Mouse (Mus musculus): ENCODE measurements around the gene Smg1. TPM values are rescaled to one million over a fixed set of nuclear protein-coding genes. Genes with fewer than 3 reads are reported as not detected.

Smg1 gene
- total RNA-seq (2014; fragmentation: Nextera tagmentation) (61.5 and 75.3 TPM in 2 replicates), total RNA-seq (2017) (34.4 and 52.1 TPM in 2 replicates)

DNA sequence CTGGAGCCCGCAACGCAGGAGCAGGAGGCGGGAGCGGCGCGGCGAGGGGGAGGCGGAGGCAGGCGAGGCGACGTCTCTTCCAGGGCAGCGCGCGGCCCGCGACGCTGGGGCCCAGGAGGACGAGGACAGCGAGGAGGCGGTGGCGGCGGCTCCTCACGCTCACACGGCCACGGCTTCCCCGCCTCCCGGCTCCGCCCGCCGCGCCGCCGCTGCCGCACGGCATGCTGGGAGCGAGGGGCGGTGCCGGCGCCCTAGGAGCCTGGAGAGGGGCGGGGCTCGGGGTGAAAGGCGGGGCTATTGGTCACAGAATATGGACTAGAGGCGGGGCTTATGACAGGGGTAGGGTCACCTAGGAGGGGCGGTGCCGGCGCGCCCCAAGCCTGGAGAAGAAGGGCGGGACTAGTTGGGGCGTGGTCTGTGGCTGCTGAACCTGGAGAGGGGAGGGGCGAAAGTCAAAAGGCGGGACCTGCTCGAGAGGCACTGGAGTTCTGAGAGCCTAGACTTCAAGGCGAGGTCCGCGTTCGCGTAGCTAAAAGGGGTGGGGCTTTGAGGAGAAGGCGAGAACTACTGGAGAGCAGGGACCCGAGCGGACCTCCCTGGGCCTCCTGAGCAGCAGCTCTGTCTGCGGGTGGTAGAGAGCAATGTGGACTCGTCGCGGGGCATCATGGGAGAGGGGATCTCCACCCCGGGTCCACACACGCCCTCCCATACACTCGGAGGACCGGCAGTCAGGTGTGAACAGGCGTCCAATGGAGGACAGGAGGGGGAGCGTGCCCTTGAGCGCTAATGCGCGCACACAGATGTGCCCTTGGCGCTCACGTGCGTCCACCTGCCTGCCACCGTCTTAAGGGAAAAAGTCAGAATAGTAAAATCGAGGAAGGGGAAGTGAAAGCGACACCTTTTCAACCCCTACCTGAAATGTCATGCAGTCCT lies at the start of gene Smg1:
Gene Smg1 (minus strand): TSS at position 218 of the 933 bp plus-strand sequence.
- ATAC-seq (replicated peaks; ENCODE audit: low FRiP score, low TSS enrichment, poor library complexity, severe bottlenecking) = peak; percentile 93

DNA sequence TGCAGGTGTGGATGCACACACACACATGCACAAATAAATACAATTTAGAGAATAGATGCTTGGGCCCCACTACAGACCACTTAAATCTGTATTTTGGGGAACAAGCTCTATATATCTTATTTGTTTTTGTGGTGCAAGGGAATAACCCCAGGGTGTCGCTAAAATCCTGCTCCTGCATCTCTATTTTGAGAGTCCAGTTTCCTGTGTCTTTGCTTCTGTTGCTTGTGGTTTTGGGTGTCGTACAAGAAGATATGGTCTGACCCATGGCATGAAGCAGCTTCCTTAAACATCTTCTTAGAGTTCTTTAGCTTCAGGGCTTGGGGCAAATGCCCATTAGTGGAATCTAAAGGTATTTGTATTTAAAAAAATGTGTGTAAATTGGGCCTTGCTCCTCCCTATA lies 39.7 kb upstream of the Smg1 start:
- ATAC-seq (replicated peaks; ENCODE audit: low FRiP score, low TSS enrichment, poor library complexity, severe bottlenecking) = no peak

DNA sequence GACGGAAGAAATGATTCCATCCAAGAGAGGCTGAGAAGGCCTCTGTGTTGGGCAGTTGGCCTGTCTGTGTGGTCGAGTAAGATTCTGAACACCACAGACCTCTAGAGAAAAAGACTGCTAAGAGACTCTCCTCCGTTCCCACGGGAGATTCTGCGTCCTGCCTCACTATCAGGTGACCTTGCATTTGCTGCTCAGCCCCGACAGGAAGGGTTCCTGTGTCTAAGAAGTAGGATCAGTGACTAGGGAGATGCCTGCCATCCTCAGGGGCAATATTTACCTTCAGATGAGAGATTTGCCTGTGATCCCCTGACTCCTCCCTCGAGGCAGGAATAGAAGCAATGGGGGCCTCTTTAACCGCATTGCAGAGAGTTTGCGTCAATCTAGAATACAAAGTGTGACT lies 39.1 kb upstream of the Smg1 start:
- ATAC-seq (replicated peaks; ENCODE audit: low FRiP score, low TSS enrichment, poor library complexity, severe bottlenecking) = no peak

DNA sequence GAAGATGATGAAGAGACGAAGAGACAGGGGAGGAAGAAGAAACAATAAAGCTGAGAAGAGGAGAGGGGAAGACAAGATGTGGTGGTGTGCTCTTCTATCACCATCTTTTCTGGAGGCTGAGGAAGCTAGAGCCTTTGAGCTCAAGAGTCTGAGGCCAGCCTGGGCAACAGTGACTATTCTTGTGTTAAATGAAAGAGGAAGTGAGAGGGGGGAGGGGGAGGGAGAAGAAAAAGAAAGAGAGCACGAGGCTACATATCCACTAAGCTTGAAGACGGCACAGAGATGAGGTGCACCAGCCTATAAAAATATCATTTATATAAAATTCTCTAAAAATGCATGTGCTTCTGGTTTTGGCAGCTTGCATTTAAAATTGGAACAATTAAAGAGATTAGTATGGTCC lies 36.1 kb upstream of the Smg1 start:
- ATAC-seq (replicated peaks; ENCODE audit: low FRiP score, low TSS enrichment, poor library complexity, severe bottlenecking) = no peak

DNA sequence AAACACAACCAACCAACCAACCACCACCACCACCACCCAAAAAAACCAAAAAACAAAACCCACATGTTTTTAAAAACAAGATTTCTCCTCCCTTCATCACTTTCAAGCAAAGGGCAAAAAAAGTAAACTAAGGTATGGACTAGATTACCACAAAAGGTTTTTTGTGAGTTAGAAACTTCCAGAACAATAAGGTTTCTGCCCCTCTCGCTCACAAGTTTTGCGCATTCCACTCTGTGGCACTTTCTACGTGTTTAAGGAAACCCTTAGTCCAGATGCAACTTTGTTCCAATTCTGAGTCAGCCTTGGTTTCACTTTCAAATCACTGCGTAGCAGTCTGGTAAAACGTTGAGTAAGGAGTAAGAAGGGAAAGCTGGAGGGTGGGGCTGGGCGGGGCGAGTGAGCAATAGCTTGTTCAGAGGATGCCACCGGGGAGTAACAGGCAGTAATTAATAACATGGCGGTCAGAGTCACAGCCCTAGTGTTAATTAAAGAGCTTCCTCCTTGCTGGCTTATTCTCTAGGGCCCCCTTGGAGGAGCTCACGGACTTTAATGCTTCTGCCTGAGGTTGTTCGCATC lies 34.0 kb upstream of the Smg1 start:
- ATAC-seq (replicated peaks; ENCODE audit: low FRiP score, low TSS enrichment, poor library complexity, severe bottlenecking) = peak; percentile 64; the same call in 1 of the 2 replicates

DNA sequence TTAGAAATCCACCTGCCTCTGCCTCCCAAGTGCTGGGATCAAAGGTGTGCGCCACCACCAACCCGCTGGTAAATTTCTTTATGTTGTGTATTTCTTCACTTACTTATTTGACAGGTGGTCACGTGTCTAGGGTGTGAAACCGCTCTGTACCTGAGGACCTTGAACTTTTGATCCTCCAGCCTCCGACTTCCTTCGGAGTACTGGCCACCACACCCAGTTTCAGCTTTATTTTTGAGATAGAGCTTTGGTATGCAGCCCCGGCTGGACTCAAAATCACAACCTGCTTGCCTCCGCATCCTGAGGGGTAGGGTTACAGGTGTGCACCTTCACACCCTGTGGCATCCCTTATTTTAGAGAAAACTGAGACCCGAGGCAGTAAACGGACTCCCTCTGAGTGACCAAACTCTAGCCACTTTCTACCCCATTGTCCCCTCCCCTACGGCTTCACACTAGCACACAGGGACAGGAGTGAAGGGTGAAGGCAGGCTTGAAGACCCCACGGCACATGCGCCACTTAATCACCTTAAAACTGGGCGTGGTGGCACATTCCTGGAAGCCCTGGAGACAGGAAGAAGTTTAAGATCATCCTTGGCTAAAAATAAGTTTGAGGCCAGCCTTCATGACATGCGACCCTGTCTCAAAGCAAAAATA lies 33.3 kb upstream of the Smg1 start:
- ATAC-seq (replicated peaks; ENCODE audit: low FRiP score, low TSS enrichment, poor library complexity, severe bottlenecking) = no peak

DNA sequence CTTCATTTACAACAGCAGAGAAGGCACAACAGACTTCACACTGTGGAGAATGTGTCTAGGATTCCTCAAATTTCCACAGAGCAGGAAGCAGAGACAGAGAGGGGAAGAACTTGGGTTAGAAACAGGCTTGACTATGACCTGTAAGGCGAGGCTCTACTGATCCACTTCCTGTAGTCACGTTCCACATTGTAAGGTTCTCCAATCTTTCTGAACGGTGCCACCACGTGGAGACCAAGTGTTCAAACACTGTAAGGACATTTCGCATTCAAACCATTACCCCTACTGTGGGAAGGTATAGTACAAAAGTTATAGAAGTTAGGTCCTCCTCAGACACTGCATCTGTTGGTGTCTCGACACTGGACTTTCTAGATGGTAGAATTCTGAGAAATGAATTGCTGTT lies 31.8 kb upstream of the Smg1 start:
- peak; percentile 66 for ATAC-seq (replicated peaks; ENCODE audit: low FRiP score, low TSS enrichment, poor library complexity, severe bottlenecking)

DNA sequence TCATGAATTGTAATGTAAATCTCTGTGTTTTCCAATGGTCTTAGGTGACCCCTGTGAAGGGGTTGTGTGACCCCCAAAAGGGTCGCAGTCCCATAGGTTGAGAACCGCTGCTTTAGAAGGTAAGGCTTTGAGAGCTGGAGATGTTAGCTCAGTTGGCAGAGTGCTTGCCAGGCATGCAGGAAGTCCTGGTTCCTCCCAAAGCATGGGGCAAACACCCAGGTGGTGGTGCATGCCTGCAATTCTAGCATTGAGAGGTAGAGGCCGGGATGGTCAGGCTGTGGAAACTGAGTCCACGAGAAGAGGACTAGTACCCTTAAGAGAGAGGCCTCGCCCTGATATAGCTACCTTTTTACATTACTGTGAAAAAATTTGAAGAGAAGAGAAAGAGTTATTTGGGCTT lies 31.4 kb upstream of the Smg1 start:
- no peak for ATAC-seq (replicated peaks; ENCODE audit: low FRiP score, low TSS enrichment, poor library complexity, severe bottlenecking)

DNA sequence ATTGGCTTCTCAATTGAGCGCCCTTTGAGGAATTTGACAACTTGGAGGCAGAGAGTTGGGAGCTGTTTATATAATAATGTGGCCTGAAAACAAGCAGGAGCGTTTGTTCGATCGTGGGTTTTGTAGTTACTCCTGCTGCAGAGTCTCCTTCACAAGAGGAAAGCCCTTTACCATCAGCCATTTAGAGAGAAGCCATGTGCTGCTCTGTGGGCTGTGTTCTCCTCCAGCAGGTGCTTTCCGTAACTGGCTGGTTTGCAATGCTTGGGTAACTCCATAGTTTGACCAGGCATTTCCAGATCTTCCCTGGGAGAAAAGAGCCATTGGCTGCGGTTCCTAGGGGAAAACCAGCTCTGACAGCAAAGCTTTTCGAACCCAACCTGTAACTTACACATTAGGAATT lies 30.7 kb upstream of the Smg1 start:
- ATAC-seq (replicated peaks; ENCODE audit: low FRiP score, low TSS enrichment, poor library complexity, severe bottlenecking) = no peak

DNA sequence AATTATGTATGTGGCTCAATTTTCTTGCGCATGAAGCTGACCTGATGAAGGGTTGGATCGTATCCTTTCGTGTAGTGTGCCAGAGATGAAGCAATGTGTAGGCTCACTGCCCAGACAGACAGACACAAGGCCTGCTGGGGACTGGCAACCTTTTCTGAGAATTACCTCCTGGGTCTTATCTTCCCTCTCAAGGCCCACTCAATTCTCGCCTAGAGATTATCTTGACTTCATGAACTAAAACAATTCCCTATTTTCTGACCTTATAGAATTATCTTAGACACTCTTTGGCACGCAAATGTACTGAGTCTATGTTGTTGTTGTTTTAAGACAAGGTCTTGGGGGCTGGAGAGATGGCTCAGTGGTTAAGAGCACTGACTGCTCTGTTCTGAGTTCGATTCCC lies 22.6 kb upstream of the Smg1 start:
- ATAC-seq (replicated peaks; ENCODE audit: low FRiP score, low TSS enrichment, poor library complexity, severe bottlenecking) = peak; percentile 86

DNA sequence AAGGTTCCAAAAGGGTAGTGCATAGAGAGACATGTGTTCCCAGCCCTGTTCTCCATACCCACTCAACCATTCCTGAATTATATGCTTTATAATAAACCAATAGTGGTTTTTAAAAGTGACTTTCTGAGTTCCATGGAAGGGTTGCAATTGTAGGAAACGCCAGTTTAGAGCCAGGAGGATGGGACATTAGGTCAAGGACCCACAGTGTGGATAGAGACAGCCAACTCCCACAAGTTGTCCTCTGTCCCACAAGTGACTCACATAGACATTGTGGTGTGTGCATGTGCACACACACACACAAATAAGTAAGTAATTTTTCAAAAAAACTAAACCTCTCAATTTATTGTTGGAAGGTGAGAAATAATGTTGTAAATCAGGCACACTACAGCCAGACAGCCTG lies 20.1 kb upstream of the Smg1 start:
- ATAC-seq (replicated peaks; ENCODE audit: low FRiP score, low TSS enrichment, poor library complexity, severe bottlenecking) = no peak

DNA sequence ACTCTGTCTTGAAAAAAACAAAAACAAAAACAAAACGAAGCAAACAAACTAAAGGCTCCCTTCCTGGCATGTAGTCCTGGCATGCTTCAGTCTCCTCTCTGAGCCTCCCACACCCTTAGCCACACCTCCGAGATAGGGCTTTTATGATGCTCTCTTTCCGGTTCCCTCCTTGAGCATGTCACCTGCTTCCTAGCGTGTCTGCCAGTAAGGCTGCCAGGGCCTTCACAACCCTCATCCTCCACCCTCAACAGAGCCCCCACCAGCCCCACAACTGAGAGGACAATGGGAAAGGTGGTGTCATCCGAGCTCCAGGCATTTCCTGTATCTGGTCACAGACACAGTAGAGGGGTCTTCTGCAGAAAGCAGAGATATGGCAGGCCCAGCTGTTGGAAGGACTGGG lies 18.9 kb upstream of the Smg1 start:
- ATAC-seq (replicated peaks; ENCODE audit: low FRiP score, low TSS enrichment, poor library complexity, severe bottlenecking) = no peak; the same call in 1 of the 2 replicates

DNA sequence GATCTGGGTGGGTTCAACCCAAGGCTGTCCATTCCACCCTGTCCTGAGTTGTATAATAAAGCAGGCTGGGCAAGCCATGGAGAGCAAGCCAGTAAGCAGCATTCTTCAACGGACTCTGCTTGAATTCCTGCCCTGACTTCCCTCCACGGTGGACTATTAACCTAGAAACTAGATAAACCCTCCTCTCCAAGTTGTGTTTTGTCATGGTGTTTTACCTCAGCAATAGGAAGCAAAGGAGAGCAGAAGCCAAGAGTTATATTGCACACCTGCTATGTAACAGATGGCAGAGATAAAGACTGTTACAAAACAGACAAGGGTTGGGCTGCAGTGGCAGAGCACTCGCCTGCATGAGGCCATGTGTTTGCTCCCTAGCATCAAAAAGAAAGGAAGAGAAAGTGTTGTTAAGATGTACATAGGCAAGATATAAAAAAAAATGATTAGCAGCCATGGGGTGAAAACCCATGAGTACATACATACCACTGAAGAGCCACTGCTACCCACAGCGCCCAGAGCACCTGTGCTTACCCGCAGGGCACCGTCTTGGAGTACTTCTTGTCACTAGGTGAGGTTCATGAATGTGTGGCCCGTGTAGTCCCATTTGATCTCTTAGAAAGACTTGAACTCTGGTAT lies 16.3 kb upstream of the Smg1 start:
- peak; percentile 56 for ATAC-seq (replicated peaks; ENCODE audit: low FRiP score, low TSS enrichment, poor library complexity, severe bottlenecking)

DNA sequence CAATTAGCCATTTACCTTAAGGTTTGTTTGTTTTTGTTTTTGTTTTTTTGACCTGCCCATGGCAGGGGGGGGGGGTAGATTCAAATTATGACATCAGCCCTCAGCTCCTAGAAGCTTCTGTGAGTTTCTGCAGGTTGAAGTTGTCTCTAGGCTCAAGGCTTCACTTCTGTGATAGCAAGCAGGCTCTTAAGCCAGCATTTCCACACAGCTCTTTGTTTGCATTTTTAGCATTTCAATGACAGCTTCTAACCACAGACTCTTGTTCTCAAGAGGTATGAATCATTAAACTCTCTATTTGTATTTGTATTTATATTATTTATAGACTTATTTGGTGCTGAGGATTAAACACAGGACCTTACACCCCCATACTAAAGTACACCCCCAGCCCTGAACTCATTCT lies 15.0 kb upstream of the Smg1 start:
- no peak for ATAC-seq (replicated peaks; ENCODE audit: low FRiP score, low TSS enrichment, poor library complexity, severe bottlenecking)

DNA sequence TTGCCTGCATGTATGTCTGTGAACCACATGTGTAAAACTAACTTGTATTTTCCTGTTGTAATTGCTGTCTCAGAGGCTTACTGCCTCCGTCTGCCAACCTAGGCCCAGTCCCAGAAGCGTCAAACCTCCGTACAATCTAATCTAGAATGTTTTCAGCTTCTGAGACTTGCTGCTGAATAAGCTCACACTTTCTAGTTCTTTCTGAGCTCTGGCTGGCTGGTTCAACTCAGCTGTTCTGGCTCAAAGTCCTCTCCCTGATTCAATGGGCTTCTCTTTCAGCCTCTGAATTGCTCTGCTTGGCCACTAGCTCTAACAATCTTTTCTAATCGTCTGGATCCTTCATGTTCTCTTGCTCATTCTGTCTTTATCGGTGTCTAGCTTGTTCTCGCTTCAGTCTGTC lies 13.3 kb upstream of the Smg1 start:
- ATAC-seq (replicated peaks; ENCODE audit: low FRiP score, low TSS enrichment, poor library complexity, severe bottlenecking) = no peak

DNA sequence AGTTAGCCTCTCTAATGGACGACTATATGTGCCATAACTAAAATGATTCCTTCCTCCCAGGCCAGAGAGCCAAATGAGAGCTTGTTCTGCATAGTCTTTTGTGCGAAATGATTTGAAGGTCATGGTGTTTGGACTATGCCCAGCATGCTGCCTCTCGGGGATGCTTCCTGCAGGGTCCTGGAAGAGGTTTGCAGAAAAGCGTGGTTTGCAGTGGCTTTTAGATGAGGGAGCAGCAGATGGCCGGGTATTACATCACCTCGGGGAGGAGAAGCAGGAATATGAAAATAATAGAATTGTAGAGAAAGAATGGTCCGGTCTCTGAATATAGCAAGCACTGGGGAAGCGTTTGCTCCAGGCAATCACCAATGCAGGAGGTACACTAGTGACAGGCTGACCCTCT lies 11.0 kb upstream of the Smg1 start:
- ATAC-seq (replicated peaks; ENCODE audit: low FRiP score, low TSS enrichment, poor library complexity, severe bottlenecking) = no peak

DNA sequence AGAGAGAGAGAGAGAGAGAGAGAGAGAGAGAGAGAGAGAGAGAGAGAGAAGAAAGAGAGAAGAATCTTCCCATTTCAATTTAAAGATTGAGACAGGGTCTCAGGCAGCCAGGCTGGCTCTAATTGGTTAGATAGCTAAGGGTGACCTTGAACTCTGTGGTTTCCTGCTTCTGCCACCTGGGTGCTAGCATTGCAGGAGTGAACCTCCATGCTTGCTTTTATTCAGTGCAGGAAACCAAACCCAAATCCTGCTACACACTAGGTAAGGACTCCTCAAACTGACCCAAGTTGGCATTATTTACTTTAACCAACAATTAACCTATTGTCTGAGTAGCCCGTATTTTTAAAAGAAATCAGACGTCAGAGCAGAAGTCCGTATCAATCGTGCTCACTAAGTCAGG lies 10.5 kb upstream of the Smg1 start:
- no peak for ATAC-seq (replicated peaks; ENCODE audit: low FRiP score, low TSS enrichment, poor library complexity, severe bottlenecking)

DNA sequence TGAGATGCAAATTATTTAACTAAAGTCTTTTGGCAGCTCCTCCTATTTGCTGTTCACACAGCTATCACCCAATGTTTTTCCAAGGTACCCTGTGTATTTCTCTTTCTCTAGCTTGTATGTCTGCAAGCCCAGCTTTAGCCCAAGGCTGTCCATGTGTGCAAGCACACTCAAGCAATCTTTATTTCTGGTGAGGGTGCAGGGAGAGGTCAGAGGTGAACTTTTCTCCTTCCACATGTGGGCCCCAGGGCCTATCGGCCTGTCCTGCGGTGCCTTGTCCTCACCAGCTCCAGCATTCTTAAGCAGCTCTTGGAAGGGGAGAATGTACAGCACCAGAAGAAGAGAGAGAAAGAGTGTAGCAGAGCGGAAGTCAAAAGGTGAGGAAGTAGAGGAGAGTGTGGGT lies 9.5 kb upstream of the Smg1 start:
- ATAC-seq (replicated peaks; ENCODE audit: low FRiP score, low TSS enrichment, poor library complexity, severe bottlenecking) = no peak

DNA sequence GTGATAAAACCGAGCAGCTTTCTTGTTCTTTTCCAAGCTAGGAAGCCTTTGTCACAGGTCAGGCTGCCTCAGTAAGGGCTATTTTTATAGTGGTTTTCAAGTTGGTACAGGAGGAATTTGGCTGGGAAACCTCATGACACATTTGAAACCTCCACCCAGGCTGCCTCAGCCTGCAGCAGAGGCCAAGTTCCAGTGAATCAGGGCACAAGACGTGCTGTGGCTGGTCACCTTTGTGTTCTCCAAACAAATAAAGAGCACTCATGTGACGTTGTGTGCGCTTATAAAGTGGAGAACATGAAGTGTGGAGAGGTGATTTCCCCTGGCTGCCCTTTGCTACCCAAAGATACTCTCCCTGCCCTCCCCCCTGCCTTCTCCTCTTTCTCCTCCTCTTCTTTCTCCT lies 8.9 kb upstream of the Smg1 start:
- ATAC-seq (replicated peaks; ENCODE audit: low FRiP score, low TSS enrichment, poor library complexity, severe bottlenecking) = no peak
